Mouse (Mus musculus) intestine, embryonic 14.5 days (tissue): ENCODE results near the gene Tmem178b. TPM values are rescaled to one million over a fixed set of nuclear protein-coding genes. Genes with fewer than 3 reads are reported as not detected.

Source experiments
- ATAC-seq: fragments of 200-750 bp; cut with Nextera tagmentation; replicated peaks from 2 replicates; pipeline ENCODE4 v1.8.0; 2017; ENCODE audit warnings: low read depth, moderate number of reproducible peaks, moderate TSS enrichment, moderate library complexity; ENCODE audit not compliant: low FRiP score, low TSS enrichment
- DNase-seq: peaks from one replicate; pipeline ENCODE4 v3.0.0-alpha.2; 2018; ENCODE audit warnings: low spot score
- H3K27ac ChIP-seq: fragments of 300-500 bp; sonication (generic); 2 replicates; pipeline ENCODE4 v1.5.1; 2014; ENCODE audit warnings: low read depth, mild to moderate bottlenecking, control low read depth
- H3K27me3 ChIP-seq: fragments of 300-500 bp; sonication (generic); replicated peaks from 2 replicates; pipeline ENCODE4 v1.6.1; 2014; ENCODE audit warnings: low read length, control low read depth; ENCODE audit not compliant: control insufficient read depth, insufficient read depth
- H3K36me3 ChIP-seq: fragments of 300-500 bp; sonication (generic); 2 replicates; pipeline ENCODE4 v1.6.1; 2014; ENCODE audit warnings: low read length, control low read depth; ENCODE audit not compliant: control insufficient read depth, insufficient read depth
- H3K4me1 ChIP-seq: fragments of 300-500 bp; sonication (generic); replicated peaks from 2 replicates; pipeline ENCODE4 v1.6.1; 2014; ENCODE audit warnings: low read length, control low read depth, mixed read lengths; ENCODE audit not compliant: control insufficient read depth, insufficient read depth
- H3K4me2 ChIP-seq: fragments of 300-500 bp; sonication (generic); 2 replicates; pipeline ENCODE4 v1.6.1; 2014; ENCODE audit warnings: low read length
- H3K4me3 ChIP-seq: fragments of 300-500 bp; sonication (generic); 2 replicates; pipeline ENCODE4 v1.5.1; 2014; ENCODE audit warnings: low read depth, low read length, control low read depth, mixed read lengths
- H3K9ac ChIP-seq: fragments of 300-500 bp; sonication (generic); 2 replicates; pipeline ENCODE4 v1.6.1; 2014; ENCODE audit warnings: mild to moderate bottlenecking, low read length
- H3K9me3 ChIP-seq: fragments of 300-500 bp; sonication (generic); 2 replicates; pipeline ENCODE4 v1.6.1; 2016; ENCODE audit warnings: low read length, control low read depth; ENCODE audit not compliant: control insufficient read depth
- WGBS: fragments of 180-500 bp; shearing (Covaris S2); extraction: QIAGEN DNeasy Blood & Tissue Kit; methylation state at CpG from one replicate; pipeline ENCODE4 v1.1.7; 2014; 5-methylcytosine and 5-hydroxymethylcytosine counted together
- polyA plus RNA-seq: library from polyadenylated mRNA; unstranded; fragments of >200 nt; fragmentation: Nextera tagmentation; extraction: Ambion mirVana; gene quantifications from 2 replicates; pipeline ENCODE4 v1.2.1, GENCODE M21; 2014

The Tmem178b gene
- polyA plus RNA-seq, 1 experiment from 2014 or later: 1.5 TPM

DNA sequence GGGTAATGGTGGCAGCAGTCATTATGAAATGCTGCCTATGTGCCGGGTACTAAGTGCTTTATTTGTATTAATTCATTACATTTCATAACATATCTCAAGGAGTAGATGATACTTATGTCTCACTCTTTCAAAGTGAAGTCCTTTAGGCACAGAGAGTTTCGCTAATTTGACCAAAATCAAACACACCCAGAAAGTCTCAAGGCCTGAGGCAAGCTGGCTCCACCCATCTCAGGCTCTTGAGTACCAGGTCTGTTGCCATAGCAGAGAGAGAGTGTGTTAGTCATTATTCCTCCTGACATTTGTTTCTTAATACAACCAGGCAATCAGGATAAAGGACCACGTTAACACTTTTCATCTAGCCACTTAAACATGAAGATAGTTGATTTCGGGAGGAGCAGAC, 117.7 kb downstream of the Tmem178b start:
- Histone ChIP-seq H3K27ac (no peak overlapping the region), H3K4me3 (no peak overlapping the region), H3K9me3 (no peaks in the 10 kb centered on the region), H3K36me3 (no peaks in the 10 kb centered on the region), H3K27me3 (no peaks in the 10 kb centered on the region), H3K4me2 (no peak overlapping the region), H3K9ac (no peak overlapping the region), H3K4me1 (no peaks in the 10 kb centered on the region)
- DNase-seq (no peak), ATAC-seq (no peak)
- 76% methylated on average over 4 of the region's 4 CpGs for WGBS

- Histone ChIP-seq H3K9ac (no peak overlapping the region), H3K4me2 (no peak overlapping the region), H3K9me3 (no peaks in the 10 kb centered on the region), H3K36me3 (no peaks in the 10 kb centered on the region), H3K27me3 (no peaks in the 10 kb centered on the region), H3K4me1 (no peaks in the 10 kb centered on the region), H3K27ac (no peak overlapping the region), H3K4me3 (no peak overlapping the region)
- DNase-seq: no peak
- WGBS: 36% methylated on average over 6 of the region's 6 CpGs
- ATAC-seq: no peak
Observed at GRCm38 (mm10) chr6:39991922-39992321, 118.9 kb downstream of the Tmem178b start.

DNA sequence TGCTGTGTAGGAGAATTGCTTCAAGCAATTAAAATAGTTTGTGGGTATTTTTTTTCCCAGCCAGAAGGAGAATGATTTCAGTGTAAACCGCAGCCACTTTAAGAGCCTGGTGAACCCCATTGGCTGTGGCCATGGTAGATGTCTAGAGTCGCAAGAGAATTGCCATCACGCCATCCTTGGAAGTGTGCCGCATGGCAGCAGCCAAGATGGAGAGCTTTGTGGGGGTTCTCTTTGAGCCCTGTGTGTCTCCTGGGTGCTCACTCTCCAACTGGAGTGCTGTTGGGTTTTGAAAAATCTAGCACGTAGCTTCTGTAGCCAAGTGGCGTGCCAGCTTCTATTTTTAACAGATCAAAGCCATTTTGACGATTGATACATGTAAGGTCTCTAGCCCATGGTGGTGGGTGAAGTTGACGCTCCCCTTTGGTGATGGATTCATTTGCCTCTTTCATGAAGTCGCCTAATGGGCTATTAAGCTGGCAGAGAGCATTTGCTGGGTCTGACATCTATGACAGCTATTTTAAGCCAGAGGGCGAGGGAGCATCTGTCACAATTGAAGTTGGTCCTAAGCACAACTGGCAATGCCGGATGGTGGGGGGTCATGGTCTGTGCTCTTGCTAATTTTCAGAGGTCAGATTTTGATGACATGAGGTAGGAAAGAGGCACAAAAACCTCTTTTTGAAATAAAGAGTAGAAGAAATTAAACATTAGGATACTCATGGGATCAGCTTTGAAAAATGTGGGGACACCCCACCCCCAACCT, 133.1 kb downstream of the Tmem178b start:
- WGBS: 82% methylated on average over 11 of the region's 11 CpGs
- H3K27ac ChIP-seq: no peak overlapping the region
- DNase-seq: no peak

DNA sequence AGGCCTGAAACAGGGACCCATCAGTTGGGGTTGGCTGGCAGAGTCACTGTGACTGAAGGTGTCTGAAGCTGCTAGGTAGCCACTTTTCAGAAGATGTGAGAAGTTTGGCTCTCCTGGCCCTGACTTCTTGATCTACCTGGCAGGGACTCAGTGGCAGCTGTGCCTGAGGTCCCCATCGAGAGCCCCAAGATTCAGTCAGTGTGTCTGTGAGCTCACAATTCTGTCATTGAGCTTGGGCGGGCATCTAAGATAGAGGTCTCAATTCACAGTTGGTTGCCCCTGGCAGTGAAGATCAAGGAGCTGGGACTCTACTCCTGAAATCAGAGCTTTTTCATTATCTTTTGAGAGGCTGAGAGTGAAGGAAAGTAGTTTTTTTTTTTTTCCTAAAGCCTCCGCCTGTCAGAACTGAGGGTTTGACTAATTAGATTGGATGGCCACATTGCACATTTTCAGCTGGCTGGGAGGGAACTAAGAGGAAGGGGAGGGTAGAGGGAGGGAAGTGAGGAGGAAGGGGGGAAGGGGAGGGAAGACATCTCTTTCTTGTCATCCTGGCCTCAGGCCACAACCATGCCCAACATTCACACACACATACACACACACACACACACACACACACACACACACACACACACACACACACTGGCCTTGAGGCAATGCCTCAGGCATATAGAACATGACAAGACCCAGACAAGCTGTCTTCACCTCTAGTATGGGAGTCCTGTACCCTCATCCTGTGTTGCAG, 135.3 kb downstream of the Tmem178b start:
- Histone ChIP-seq H3K27ac (no peak overlapping the region), H3K9me3 (no peaks in the 10 kb centered on the region), H3K36me3 (no peaks in the 10 kb centered on the region), H3K4me3 (no peak overlapping the region), H3K27me3 (no peaks in the 10 kb centered on the region), H3K4me2 (no peak overlapping the region), H3K9ac (no peak overlapping the region), H3K4me1 (no peaks in the 10 kb centered on the region)
- ATAC-seq: no peak
- DNase-seq: no peak
- 73% methylated on average over 3 of the region's 3 CpGs for WGBS

More for the DNA sequence above, 133.1 kb downstream of the Tmem178b start:
- no peaks in the 10 kb centered on the region for H3K36me3 ChIP-seq
- H3K4me3 ChIP-seq: no peak overlapping the region
- no peaks in the 10 kb centered on the region for H3K9me3 ChIP-seq
- no peak overlapping the region for H3K9ac ChIP-seq
- no peaks in the 10 kb centered on the region for H3K4me1 ChIP-seq
- ATAC-seq: no peak
- no peak overlapping the region for H3K4me2 ChIP-seq
- H3K27me3 ChIP-seq: no peaks in the 10 kb centered on the region

DNA sequence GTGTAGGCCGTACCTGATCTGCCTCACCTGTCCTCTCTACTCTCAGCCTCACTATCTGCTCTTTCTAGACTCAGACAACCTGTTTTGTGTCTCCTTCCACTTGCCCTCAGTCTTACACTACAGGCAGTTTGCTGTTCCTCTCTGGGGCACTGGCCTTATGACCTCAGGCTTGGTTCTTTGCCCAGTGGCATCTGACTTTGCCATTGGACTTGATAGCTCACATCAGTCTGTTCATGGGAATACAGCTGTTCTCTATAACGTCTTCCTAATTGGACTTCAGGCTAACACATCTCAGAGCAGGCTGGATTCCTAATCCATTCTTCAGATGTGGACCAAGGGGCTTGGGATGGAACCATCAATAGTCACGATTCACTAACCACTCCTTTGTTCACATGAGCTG, 136.6 kb downstream of the Tmem178b start:
- H3K9ac ChIP-seq: no peak overlapping the region
- H3K4me2 ChIP-seq: no peak overlapping the region
- 85% methylated on average over 3 of the region's 3 CpGs for WGBS
- no peaks in the 10 kb centered on the region for H3K9me3 ChIP-seq
- no peak for DNase-seq
- ATAC-seq: no peak
- H3K27me3 ChIP-seq: no peaks in the 10 kb centered on the region
- H3K4me1 ChIP-seq: no peaks in the 10 kb centered on the region
- H3K36me3 ChIP-seq: no peaks in the 10 kb centered on the region
- no peak overlapping the region for H3K27ac ChIP-seq
- H3K4me3 ChIP-seq: no peak overlapping the region

DNA sequence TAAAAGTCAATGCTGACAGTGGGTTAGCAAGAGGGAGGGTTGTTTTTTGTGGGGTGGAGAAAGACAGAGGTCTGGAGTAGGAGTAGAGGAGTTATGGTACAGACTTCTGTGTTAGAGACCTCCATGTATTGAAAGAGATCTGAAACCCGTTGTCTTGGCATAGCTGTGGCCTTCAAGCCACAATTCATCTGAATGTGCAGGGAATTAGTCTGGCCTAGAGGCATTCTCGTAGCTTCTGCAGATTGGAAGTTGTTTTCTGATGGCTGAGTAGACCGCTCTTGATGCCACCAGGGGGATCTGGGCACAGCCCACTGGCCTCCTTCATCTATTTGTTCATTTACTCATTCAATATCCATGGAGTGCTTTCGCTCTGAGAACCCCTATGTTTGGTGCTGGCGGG, 138.0 kb downstream of the Tmem178b start:
- no peak overlapping the region for H3K9ac ChIP-seq
- ATAC-seq (no peak), DNase-seq (no peak)
- H3K27me3 ChIP-seq: no peaks in the 10 kb centered on the region
- no peaks in the 10 kb centered on the region for H3K36me3 ChIP-seq
- no peak overlapping the region for H3K4me2 ChIP-seq
- no peak overlapping the region for H3K4me3 ChIP-seq
- H3K4me1 ChIP-seq: no peaks in the 10 kb centered on the region
- H3K9me3 ChIP-seq: no peaks in the 10 kb centered on the region
- 81% methylated on average over 5 of the region's 5 CpGs for WGBS
- H3K27ac ChIP-seq: no peak overlapping the region

DNA sequence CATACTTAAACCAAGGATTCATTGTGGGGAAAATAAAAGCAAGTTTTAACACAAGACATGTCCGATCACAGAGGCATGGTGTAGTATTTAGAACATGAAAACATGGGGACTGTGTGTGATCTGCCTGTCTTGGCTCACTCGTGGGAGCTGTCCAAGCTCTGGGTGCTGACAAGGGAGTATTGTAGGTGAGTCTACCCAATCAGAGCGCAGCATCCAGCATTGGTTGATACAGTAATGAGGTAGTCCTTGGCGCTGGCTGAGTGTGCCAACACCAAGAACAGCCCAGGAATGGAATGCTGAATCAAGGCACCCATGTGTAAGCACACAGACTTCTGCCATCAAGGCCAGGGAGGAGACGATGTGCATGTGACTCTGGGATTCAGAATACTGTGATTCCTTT, 138.5 kb downstream of the Tmem178b start:
- Histone ChIP-seq H3K9ac (no peak overlapping the region), H3K4me1 (no peaks in the 10 kb centered on the region), H3K36me3 (no peaks in the 10 kb centered on the region), H3K27me3 (no peaks in the 10 kb centered on the region), H3K9me3 (no peaks in the 10 kb centered on the region), H3K27ac (no peak overlapping the region), H3K4me2 (no peak overlapping the region), H3K4me3 (no peak overlapping the region)
- WGBS: 61% methylated on average over 5 of the region's 5 CpGs
- peak; percentile 67 for DNase-seq
- no peak for ATAC-seq

GRCm38 (mm10) chr6:40013407-40013806, 140.3 kb downstream of the Tmem178b start:
- WGBS: 37% methylated on average over 5 of the region's 5 CpGs
- no peaks in the 10 kb centered on the region for H3K9me3 ChIP-seq

DNA sequence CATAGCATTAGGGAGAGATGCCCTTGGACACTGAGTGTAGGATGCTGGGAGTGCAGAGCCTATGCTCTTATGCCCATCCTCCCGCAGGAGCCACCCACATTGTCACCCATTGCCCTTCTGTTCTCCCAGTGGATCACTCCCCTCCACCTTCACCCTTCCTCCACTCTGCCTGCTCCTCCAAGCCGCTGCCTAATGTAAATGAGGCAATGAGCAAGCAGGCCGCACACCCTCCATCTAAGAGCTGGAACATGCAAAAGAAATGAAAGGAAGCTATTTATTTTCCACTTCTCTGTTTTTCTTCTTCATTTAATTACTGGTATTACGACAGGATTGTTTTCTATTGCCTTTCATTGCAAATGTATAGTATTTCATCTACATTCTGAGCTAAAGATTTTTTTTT, 142.1 kb downstream of the Tmem178b start:
- H3K9ac ChIP-seq: no peak overlapping the region
- DNase-seq (no peak), ATAC-seq (no peak)
- WGBS: 76% methylated on average over 4 of the region's 4 CpGs
- no peak overlapping the region for H3K4me2 ChIP-seq
- no peaks in the 10 kb centered on the region for H3K9me3 ChIP-seq
- H3K4me3 ChIP-seq: no peak overlapping the region
- H3K27me3 ChIP-seq: no peaks in the 10 kb centered on the region
- H3K4me1 ChIP-seq: no peaks in the 10 kb centered on the region
- no peak overlapping the region for H3K27ac ChIP-seq
- H3K36me3 ChIP-seq: no peaks in the 10 kb centered on the region

More at GRCm38 (mm10) chr6:40013407-40013806, 140.3 kb downstream of the Tmem178b start:
- DNase-seq: no peak
- Histone ChIP-seq H3K4me3 (no peak overlapping the region), H3K4me1 (no peaks in the 10 kb centered on the region), H3K4me2 (no peak overlapping the region), H3K36me3 (no peaks in the 10 kb centered on the region), H3K9ac (no peak overlapping the region), H3K27me3 (no peaks in the 10 kb centered on the region), H3K27ac (no peak overlapping the region)
- ATAC-seq: no peak
